Mouse (Mus musculus): ENCODE results near the gene Vmn2r115.

DNA sequence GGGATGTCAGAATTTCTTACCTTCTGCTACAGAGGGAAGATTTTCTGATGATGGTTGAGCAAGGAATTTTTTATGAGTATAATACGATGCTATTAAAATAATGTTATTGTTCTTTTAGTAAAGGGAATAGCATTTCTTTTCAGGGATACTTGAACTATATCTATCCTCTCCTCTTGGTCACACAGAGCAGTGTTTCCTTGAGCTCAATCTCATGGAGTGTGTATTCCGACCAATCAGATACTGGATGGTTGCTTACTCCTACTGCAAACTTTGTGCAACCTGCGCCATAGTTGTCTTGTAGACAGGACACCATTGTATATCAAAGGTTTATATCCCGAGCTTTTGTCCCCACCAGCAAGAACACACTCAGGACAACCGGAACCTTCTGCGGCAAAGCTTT is 12.9 kb upstream of the Vmn2r115 start:
- no peak for TF ChIP-seq CTCF (IDR thresholded peaks at IDR 0.05; ENCODE audit: low read depth)
- TF ChIP-seq EP300 (IDR thresholded peaks at IDR 0.05; ENCODE audit: low read depth): no peak

Data from liver, embryonic 14.5 days (tissue).